Mouse (Mus musculus) CD4-positive, CD25-positive, alpha-beta regulatory T cell, adult 2 months (primary cell): ENCODE measurements at regions not wholly inside any gene's neighbourhood (a gene's known extent, or its start where the extent isn't known, plus 50 kb on each side); places are given as distances from the start of the nearest gene placed in this dataset.

Source experiments
- DNase-seq: peaks from one replicate; pipeline ENCODE4 v3.0.0-alpha.2; 2012; ENCODE audit warnings: low read depth, low spot score

DNA sequence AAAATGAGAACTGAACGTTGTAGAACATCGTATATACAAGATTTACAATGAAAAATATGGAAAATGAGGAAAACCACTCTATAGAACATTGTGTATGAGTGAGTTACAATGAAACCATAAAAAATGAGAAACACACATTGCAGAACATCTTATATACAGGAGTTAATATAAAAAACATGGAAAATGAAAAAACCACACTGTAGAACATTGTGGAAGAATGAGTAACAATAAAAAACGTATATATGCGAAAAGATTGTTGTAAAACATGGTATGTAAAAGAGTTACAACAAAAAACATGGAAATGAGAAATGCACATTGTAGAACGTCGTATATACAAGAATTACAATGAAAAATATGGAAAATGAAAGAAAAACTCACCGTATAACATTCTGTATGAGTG is 301.2 kb downstream of the Gm3376 start:
- peak; percentile 64 for DNase-seq

DNA sequence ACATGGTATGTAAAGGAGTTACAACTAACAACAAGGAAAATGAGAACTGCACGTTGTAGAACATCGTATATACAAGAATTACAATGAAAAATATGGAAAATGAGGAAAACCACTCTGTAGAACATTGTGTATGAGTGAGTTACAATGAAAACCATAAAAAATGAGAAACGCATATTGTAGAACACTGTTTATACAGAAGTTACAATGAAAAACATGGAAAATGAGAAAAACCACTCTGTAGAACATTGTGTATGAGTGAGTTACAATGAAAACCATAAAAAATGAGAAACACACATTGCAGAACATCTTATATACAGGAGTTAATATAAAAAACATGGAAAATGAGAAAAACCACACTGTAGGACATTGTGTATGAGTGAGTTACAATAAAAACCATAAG is 302.1 kb downstream of the Gm3376 start:
- peak; percentile 24 for DNase-seq
